ENCODE assay signal across 9 mouse cellular contexts in genomic region chr2:93321946-93322345, GRCm38 (mm10). TPM values are rescaled to one million over a fixed set of nuclear protein-coding genes. Genes with fewer than 3 reads are reported as not detected.
DNase-seq lines count a peak whose midpoint lies in the region; ATAC-seq lines count a peak whose summit lies in the region.
"Had no signal": no experiment of that assay in that cellular context is flagged by ENCODE, and none has a peak within 500 bp of the region (broad histone marks: within the 10 kb centered on the region; RNA-seq: fewer than 3 reads in every experiment).

No protein-coding gene starts in this region.

- no peak overlapping the region for H3K9ac ChIP-seq in kidney, embryonic 15.5 days
- peak overlapping the region; percentile 56 for H3K9ac ChIP-seq in heart, embryonic 14.5 days (ENCODE audit: low read length)
- H3K9ac ChIP-seq in hindbrain, embryonic 16.5 days (ENCODE audit: low read depth, low read length) = no peak overlapping the region; the same call in 1 of the 2 replicates
- H3K9ac ChIP-seq: forebrain, postnatal 0 days had no signal

- peaks cover 13% of the 10 kb centered on the region for H3K36me3 ChIP-seq in kidney, embryonic 15.5 days
- peaks cover 8% of the 10 kb centered on the region; the same call in 1 of the 2 replicates for H3K36me3 ChIP-seq in heart, embryonic 14.5 days (ENCODE audit: control insufficient read depth, insufficient read depth, low read length)
- no peaks in the 10 kb centered on the region for H3K36me3 ChIP-seq in hindbrain, embryonic 16.5 days (ENCODE audit: control insufficient read depth, insufficient read depth, low read length)

- H3K4me1 ChIP-seq in kidney, embryonic 15.5 days = peaks cover 61% of the 10 kb centered on the region
- H3K4me1 ChIP-seq in brown adipose tissue, adult 24 weeks (ENCODE audit: control insufficient read depth, insufficient read depth, insufficient read length, low read length) = peaks cover 35% of the 10 kb centered on the region
- H3K4me1 ChIP-seq in heart, embryonic 14.5 days (ENCODE audit: control insufficient read depth in 2 of 2, insufficient read depth in 2 of 2, low read length in 2 of 2) = peaks cover 31 to 38% of the 10 kb centered on the region in 2 experiments
- peaks cover 30% of the 10 kb centered on the region for H3K4me1 ChIP-seq in hindbrain, embryonic 16.5 days (ENCODE audit: control insufficient read depth, insufficient read depth, low read depth, low read length)

- no peak overlapping the region for H3K27ac ChIP-seq in kidney, embryonic 15.5 days
- peak overlapping the region; percentile 84 for H3K27ac ChIP-seq in brown adipose tissue, adult 24 weeks (replicated peaks; ENCODE audit: low read depth, low read length)
- peak overlapping the region in 1 of 2 experiments; percentile 8; a peak in 1 of 4 replicates for H3K27ac ChIP-seq in heart, embryonic 14.5 days (replicated peaks in 1 of 2; ENCODE audit: control insufficient read depth in 1 of 2, insufficient read depth in 1 of 2, low read depth in 2 of 2, low read length in 2 of 2)
- H3K27ac ChIP-seq in hindbrain, embryonic 16.5 days (ENCODE audit: low read depth, low read length) = no peak overlapping the region

- no peak for ATAC-seq in kidney, embryonic 15.5 days (replicated peaks; ENCODE audit: low FRiP score)
- no peak for ATAC-seq in heart, embryonic 14.5 days (ENCODE audit: insufficient number of reproducible peaks, insufficient read depth, low FRiP score, low read depth)
- no peak for ATAC-seq in hindbrain, embryonic 16.5 days

- H3K27me3 ChIP-seq in kidney, embryonic 15.5 days = no peaks in the 10 kb centered on the region
- no peaks in the 10 kb centered on the region for H3K27me3 ChIP-seq in heart, embryonic 14.5 days (ENCODE audit: control insufficient read depth, insufficient read depth, low read length)
- no peaks in the 10 kb centered on the region for H3K27me3 ChIP-seq in hindbrain, embryonic 16.5 days (replicated peaks; ENCODE audit: control insufficient read depth, insufficient read depth, low read length)

- peak; percentile 32 for DNase-seq in kidney, postnatal 14 days
- peak; percentile 49 for DNase-seq in lung, postnatal 14 days
- no peak for DNase-seq in cerebellum, postnatal 36 days
- DNase-seq in cerebellum, adult 8-10 months = no peak
- DNase-seq: forebrain, postnatal 0 days had no signal

- WGBS in kidney, embryonic 15.5 days = 65% methylated on average over 8 of the region's 8 CpGs
- 59% methylated on average over 8 of the region's 8 CpGs for WGBS in heart, embryonic 14.5 days
- WGBS in hindbrain, embryonic 16.5 days = 68% methylated on average over 8 of the region's 8 CpGs

- no peak overlapping the region for H3K4me3 ChIP-seq in kidney, embryonic 15.5 days (replicated peaks)
- no peak overlapping the region for H3K4me3 ChIP-seq in brown adipose tissue, adult 24 weeks (ENCODE audit: insufficient read depth, low read depth, low read length)
- no peak overlapping the region for H3K4me3 ChIP-seq in heart, embryonic 14.5 days (ENCODE audit: control insufficient read depth in 1 of 2, insufficient read depth in 1 of 2, low read depth in 1 of 2, low read length in 2 of 2)
- H3K4me3 ChIP-seq in hindbrain, embryonic 16.5 days (ENCODE audit: low read length) = no peak overlapping the region

- H3K9me3 ChIP-seq in kidney, embryonic 15.5 days (replicated peaks) = no peaks in the 10 kb centered on the region
- no peaks in the 10 kb centered on the region for H3K9me3 ChIP-seq in heart, embryonic 14.5 days (ENCODE audit: control insufficient read depth, low read length)
- peaks cover 2% of the 10 kb centered on the region; the same call in 1 of the 2 replicates for H3K9me3 ChIP-seq in hindbrain, embryonic 16.5 days (ENCODE audit: control insufficient read depth, low read length)

- H3K4me2 ChIP-seq in kidney, embryonic 15.5 days = no peak overlapping the region
- no peak overlapping the region for H3K4me2 ChIP-seq in heart, embryonic 14.5 days (ENCODE audit: low read length)
- no peak overlapping the region for H3K4me2 ChIP-seq in hindbrain, embryonic 16.5 days (ENCODE audit: low read length)

RNA-seq across cellular contexts. Expression of gene Tspan18, which starts 12.4 kb away (rescaled TPM):
- 41.0 and 44.8 TPM in 2 replicates for polyA plus RNA-seq in kidney, embryonic 15.5 days (2015; fragmentation: Nextera tagmentation; extraction: Ambion mirVana)
- 136 and 163 TPM in 2 replicates for polyA plus RNA-seq in brown adipose tissue, adult 24 weeks (2012; ENCODE audit: insufficient read depth, insufficient read length, missing spikeins)
- polyA plus RNA-seq in heart, embryonic 14.5 days (2014; fragmentation: Nextera tagmentation; extraction: Ambion mirVana) = 45.1 and 48.2 TPM in 2 replicates
- polyA plus RNA-seq in hindbrain, embryonic 16.5 days (2015; fragmentation: Nextera tagmentation; extraction: Ambion mirVana) = 15.7 and 24.2 TPM in 2 replicates

Comparison
In these comparisons a context has a peak if more than half of its experiments do, and no peak if none do; other contexts are left out.
1. DNase-seq: peak in kidney, postnatal 14 days (single experiment) and lung, postnatal 14 days (single experiment); none in cerebellum, postnatal 36 days (0 of 2) and cerebellum, adult 8-10 months (single experiment).